Mouse (Mus musculus) heart, postnatal 14 days (tissue): ENCODE data around the gene Rhox2e. TPM values are rescaled to one million over a fixed set of nuclear protein-coding genes. Genes with fewer than 3 reads are reported as not detected.
"Not testable (repeated sequence)": the region's sequence is repeated elsewhere in the genome, so short reads cannot be mapped to it uniquely, and the experiment has no call there.

ENCODE experiments used
- DNase-seq, 2 experiments: peaks; one replicate each; pipeline ENCODE4 v3.0.0; 2021 to 2022
- intact Hi-C: fragments of 180-260 bp; cut with DNase I; formaldehyde crosslinking; loops from one replicate; pipeline ENCODE4 v1.15.1; 2025
- long read RNA-seq, 2 experiments: library from polyadenylated mRNA; stranded (forward); transcript quantifications; one replicate each; pipeline ENCODE4 v2.0.0; 2021
- total RNA-seq, 2 experiments: library from RNA; stranded (reverse); gene quantifications; 2 replicates each; pipeline ENCODE4 v1.2.3; 2021

Gene Rhox2e
- total RNA-seq: not detected
- long read RNA-seq, experiment 1: 0 reads
- long read RNA-seq, experiment 2: 0 reads

DNA sequence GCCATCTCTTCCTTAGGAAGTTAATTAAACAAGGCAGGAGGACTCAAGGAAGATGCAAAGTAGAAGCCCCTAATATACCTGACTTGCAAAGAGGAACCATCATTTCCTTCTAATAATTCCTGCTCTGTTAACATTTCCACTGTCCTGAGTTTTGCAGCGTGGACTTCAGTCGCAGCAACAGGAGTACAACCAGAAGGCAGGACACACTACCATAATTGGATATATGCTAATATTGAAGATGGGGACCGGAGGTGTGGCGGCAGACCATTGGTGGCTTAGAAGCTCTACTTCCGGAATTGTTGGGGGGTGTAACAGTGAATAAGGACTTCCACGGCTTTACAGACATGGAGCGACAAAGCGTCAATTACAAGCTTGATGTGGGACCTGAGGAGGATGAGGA, at the start of gene Rhox2e:
TSS of gene Rhox2e (plus strand) at position 301 of the 400 bp plus-strand sequence.
- DNase-seq, intact Hi-C loops: not testable (repeated sequence)

- DNase-seq: not testable (repeated sequence)
Observed at GRCm38 (mm10) chrX:37514059-37514458, 16.2 kb upstream of the Rhox2e start, which contains the start of gene Rhox4d. Gene Rhox4d (plus strand): TSS chrX:37514359.

GRCm38 (mm10) chrX:37541719-37542118, 11.5 kb downstream of the Rhox2e start, which contains the start of gene Rhox3e:
Gene Rhox3e (plus strand): TSS chrX:37542019.
- intact Hi-C loops, DNase-seq: not testable (repeated sequence)

More at GRCm38 (mm10) chrX:37514059-37514458, 16.2 kb upstream of the Rhox2e start, which contains the start of gene Rhox4d:
- intact Hi-C loops: not testable (repeated sequence)

DNA sequence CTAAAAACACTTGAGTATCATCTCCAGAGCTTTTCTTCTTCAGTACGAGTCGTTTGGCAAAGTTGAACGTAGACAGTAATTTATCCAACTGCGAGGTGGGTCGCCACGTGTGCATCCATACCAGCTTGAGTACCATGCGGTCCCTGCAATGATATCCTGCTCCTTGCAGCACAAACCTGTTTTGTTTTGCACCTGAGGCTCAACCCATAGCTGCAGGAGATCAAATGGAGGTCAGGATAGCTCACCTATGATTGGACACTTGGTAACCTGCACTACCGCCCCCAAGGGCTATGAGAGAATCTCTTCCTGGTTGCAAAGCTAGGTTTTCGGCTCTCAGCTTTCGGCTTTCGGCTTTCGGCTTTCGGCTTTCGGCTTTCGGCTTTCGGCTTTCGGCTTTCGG, 26.9 kb downstream of the Rhox2e start, which contains the start of gene Rhox4e:
TSS of gene Rhox4e (plus strand) at position 301 of the 400 bp plus-strand sequence.
- intact Hi-C loops, DNase-seq: not testable (repeated sequence)

DNA sequence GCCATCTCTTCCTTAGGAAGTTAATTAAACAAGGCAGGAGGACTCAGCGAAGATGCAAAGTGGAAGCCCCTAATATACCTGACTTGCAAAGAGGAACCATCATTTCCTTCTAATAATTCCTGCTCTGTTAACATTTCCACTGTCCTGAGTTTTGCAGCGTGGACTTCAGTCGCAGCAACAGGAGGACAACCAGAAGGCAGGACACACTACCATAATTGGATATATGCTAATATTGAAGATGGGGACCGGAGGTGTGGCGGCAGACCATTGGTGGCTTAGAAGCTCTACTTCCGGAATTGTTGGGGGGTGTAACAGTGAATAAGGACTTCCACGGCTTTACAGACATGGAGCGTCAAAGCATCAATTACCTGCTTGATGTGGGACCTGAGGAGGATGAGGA, 40.9 kb downstream of the Rhox2e start, which contains the start of gene Rhox2f:
TSS of gene Rhox2f (plus strand) at position 301 of the 400 bp plus-strand sequence.
- intact Hi-C loops, DNase-seq: not testable (repeated sequence)

DNA sequence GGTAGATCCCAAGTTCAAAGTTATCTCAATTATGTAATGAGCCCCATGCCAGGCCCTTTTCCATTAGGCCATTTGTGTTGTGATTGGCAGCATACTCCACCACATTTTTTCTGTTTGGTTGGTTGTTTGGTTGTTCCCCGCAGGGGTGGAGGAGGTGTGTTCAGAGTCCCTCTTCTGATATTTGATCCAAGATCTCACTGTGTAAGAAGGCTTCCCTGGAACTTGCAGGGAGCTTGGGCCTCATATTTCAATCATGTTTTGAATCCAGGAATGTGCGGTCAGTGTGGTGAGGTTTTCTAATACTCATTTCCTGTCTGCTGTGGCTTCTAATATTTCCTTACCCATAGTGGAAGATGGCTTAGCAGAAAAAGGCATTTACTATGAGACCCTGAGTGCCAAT, 42.4 kb downstream of the Rhox2e start:
- intact Hi-C loops, DNase-seq: not testable (repeated sequence)

DNA sequence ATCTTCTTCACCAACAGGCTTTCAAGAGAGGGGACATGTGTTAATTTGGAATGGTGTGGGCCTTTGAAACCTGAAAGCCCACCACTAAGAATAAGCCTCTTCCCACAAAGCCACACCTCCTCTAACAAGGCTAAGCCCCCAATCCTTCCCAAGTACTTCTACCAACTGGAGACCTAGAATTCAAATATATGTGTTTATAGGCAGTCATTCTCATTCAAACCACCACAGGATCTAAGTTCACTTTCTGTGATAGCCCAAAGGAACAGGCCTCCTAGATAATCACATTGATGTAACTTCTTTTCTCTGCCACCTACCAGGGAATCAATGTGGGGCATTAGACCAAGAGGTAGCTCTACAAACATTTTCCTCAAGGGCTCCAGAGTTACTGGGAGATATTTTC, 50.4 kb downstream of the Rhox2e start, which contains the start of gene Rhox3f:
TSS of gene Rhox3f (plus strand) at position 301 of the 400 bp plus-strand sequence.
- DNase-seq, intact Hi-C loops: not testable (repeated sequence)

Other genes starting within 250 kb of the Rhox2e start
- gene Rhox3a2, start 150.4 kb upstream of the Rhox2e start, total RNA-seq: not detected
- not detected for gene Rhox4a2, start 139.6 kb upstream of the Rhox2e start, total RNA-seq
- gene Rhox2b, start 118.4 kb upstream of the Rhox2e start, total RNA-seq: not detected
- gene Rhox4b, start 98.0 kb upstream of the Rhox2e start, total RNA-seq: not detected
- gene Rhox2c, start 76.8 kb upstream of the Rhox2e start, total RNA-seq: not detected
- gene Rhox3c, start 71.9 kb upstream of the Rhox2e start, total RNA-seq: not detected
- not detected for gene Rhox4c, start 50.1 kb upstream of the Rhox2e start, total RNA-seq
- not detected for gene Rhox2d, start 37.0 kb upstream of the Rhox2e start, total RNA-seq
- gene Rhox4d, start 16.1 kb upstream of the Rhox2e start, total RNA-seq: not detected
- gene Rhox3e, start 11.6 kb downstream of the Rhox2e start, total RNA-seq: not detected
- not detected for gene Rhox4e, start 27.0 kb downstream of the Rhox2e start, total RNA-seq
- not detected for gene Rhox2f, start 41.0 kb downstream of the Rhox2e start, total RNA-seq
- gene Rhox3f, start 50.5 kb downstream of the Rhox2e start, total RNA-seq: not detected
- not detected for gene Rhox4f, start 77.3 kb downstream of the Rhox2e start, total RNA-seq
- not detected for gene Rhox3g, start 98.2 kb downstream of the Rhox2e start, total RNA-seq
- gene Rhox2g, start 113.0 kb downstream of the Rhox2e start, total RNA-seq: not detected
- not detected for gene Rhox4g, start 120.9 kb downstream of the Rhox2e start, total RNA-seq
- not detected for gene Rhox3h, start 138.3 kb downstream of the Rhox2e start, total RNA-seq
- gene Rhox2h, start 142.8 kb downstream of the Rhox2e start, total RNA-seq: not detected